Mouse (Mus musculus) bone marrow macrophage, adult 2 months (primary cell): ENCODE data around the gene Ctsa. TPM values are rescaled to one million over a fixed set of nuclear protein-coding genes. Genes with fewer than 3 reads are reported as not detected.
"Not testable (repeated sequence)": the region's sequence is repeated elsewhere in the genome, so short reads cannot be mapped to it uniquely, and the experiment has no call there.

Experiments
- H3K27ac ChIP-seq: 2 replicates; pipeline ENCODE4 v1.5.1; 2012; ENCODE audit warnings: low read depth, low read length; ENCODE audit not compliant: insufficient read depth
- H3K4me1 ChIP-seq: 2 replicates; pipeline ENCODE4 v1.6.1; 2012; ENCODE audit warnings: low read length; ENCODE audit not compliant: control insufficient read depth, insufficient read depth
- H3K4me3 ChIP-seq: 2 replicates; pipeline ENCODE4 v1.5.1; 2012; ENCODE audit warnings: mild to moderate bottlenecking, low read length, moderate library complexity; ENCODE audit not compliant: insufficient read depth
- CTCF ChIP-seq: IDR thresholded peaks from 2 replicates; pipeline ENCODE4 v1.5.1; 2012; ENCODE audit warnings: low read depth, mild to moderate bottlenecking, low read length, moderate library complexity
- POLR2A ChIP-seq: IDR thresholded peaks from 2 replicates; pipeline ENCODE4 v1.6.1; 2012; ENCODE audit warnings: mild to moderate bottlenecking, low read depth, low read length, borderline replicate concordance
- polyA plus RNA-seq: library from polyadenylated mRNA; stranded (reverse); fragments of >200 nt; gene quantifications from 2 replicates; pipeline ENCODE4 v1.2.4, GENCODE M21; 2012; ENCODE audit not compliant: missing spikeins, insufficient read depth, insufficient read length

The Ctsa gene
- polyA plus RNA-seq, 1 experiment, result 760 TPM

DNA sequence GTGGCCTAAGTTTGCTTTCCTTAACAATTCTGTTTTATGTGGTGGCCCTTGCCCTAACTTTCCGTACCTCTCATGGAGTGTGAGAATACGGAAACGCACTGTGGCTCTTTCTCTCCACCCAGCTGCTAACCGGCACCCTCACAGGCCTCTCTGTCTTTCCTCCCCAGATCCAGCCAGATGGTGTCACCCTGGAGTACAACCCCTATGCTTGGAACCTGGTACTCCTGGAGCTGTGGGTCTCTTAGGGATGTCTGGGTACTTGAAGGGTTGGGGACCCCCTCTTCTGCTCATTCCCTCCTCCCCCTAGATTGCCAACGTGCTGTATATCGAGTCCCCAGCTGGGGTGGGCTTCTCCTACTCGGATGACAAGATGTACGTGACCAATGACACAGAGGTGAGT, 1.9 kb downstream of the Ctsa start:
- Histone ChIP-seq H3K27ac (peak overlapping the region; percentile 98), H3K4me3 (peak overlapping the region; percentile 90), H3K4me1 (peaks cover 9% of the 10 kb centered on the region)
- TF ChIP-seq CTCF, result no peak
- TF ChIP-seq POLR2A, result 0 out of 2 replicates have a peak, but pooled peaks have one; percentile 23

DNA sequence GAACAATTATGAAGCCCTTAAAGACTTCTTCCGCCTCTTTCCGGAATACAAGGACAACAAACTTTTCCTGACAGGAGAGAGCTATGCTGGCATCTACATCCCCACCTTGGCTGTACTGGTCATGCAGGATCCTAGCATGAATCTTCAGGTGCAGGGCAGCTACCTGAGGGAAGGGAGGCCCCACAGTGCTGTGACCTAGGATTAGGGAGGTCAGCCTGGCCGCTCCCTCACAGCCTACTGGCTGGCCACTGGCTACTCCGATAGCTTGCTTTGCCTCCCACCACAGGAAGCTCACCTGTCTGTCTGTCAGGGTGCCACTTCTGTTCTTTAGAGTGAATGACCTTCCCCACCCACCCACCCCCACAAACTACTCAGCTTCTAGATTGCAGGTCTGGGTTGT, 2.5 kb downstream of the Ctsa start:
- no peak for TF ChIP-seq CTCF
- no peak for TF ChIP-seq POLR2A
- peaks cover 9% of the 10 kb centered on the region for H3K4me1 ChIP-seq
- H3K4me3 ChIP-seq, result peak overlapping the region; percentile 90
- H3K27ac ChIP-seq, result peak overlapping the region; percentile 98

DNA sequence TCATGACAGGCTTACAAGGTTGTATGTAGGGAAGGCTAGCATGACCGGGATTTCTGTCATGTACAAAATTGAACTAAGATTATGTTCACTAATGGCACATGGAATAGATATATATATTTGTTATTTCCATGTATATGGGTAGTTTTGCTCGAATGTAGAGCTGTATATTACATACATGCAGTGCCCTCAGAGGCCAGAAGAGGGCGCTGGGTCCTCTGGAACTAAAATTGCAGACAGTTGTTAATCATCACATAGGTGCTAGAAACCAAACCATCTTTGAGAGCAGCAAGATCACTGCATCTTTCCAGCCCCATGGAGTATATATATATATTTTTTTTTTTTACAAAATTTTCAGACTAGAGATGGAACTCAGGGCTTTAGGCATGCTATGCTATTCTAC, 13.1 kb downstream of the Ctsa start:
- TF ChIP-seq POLR2A (no peak), CTCF (no peak)
- Histone ChIP-seq H3K27ac (no peak overlapping the region), H3K4me3 (no peak overlapping the region), H3K4me1 (no peaks in the 10 kb centered on the region)

DNA sequence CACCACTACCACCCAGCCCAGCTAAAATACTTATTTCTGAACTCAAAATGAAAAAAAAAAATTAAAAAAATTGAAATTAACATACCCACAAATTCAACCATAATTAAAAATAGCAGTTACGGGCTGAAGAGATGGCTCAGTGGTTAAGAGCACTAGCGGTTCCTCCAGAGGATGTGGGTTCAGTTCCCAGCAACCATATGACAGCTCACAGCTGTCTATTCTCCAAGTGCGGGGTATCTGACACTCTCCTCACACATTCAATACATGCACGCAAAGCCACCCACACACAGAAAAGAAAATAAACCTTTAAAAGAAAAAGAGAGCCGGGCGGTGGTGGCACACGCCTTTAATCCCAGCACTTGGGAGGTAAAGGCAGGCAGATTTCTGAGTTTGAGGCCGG, 17.4 kb downstream of the Ctsa start:
- Histone ChIP-seq H3K4me3 (no peak overlapping the region), H3K4me1 (peaks cover 9% of the 10 kb centered on the region), H3K27ac (no peak overlapping the region)
- no peak for TF ChIP-seq CTCF
- TF ChIP-seq POLR2A, result no peak

DNA sequence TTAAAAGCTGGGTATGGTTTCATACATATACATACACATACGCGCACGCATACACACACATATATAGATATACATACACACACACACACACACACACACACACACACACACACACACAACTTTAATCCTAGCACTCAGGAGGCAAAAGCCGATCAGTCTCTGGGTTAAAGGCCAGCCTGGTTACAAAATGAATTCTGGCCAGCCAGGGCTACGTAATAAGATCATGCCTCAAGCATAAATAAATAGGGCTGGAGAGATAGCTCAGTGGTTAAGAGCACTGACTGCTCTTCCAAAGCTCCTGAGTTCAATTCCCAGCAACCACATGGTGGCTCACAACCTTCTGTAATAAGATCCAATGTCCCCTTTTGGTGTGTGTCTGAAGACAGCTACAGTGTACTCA, 22.9 kb downstream of the Ctsa start:
- Histone ChIP-seq H3K4me1 (peaks cover 33% of the 10 kb centered on the region), H3K4me3 (peak overlapping the region; percentile 70)
- not testable (repeated sequence) for H3K27ac ChIP-seq

DNA sequence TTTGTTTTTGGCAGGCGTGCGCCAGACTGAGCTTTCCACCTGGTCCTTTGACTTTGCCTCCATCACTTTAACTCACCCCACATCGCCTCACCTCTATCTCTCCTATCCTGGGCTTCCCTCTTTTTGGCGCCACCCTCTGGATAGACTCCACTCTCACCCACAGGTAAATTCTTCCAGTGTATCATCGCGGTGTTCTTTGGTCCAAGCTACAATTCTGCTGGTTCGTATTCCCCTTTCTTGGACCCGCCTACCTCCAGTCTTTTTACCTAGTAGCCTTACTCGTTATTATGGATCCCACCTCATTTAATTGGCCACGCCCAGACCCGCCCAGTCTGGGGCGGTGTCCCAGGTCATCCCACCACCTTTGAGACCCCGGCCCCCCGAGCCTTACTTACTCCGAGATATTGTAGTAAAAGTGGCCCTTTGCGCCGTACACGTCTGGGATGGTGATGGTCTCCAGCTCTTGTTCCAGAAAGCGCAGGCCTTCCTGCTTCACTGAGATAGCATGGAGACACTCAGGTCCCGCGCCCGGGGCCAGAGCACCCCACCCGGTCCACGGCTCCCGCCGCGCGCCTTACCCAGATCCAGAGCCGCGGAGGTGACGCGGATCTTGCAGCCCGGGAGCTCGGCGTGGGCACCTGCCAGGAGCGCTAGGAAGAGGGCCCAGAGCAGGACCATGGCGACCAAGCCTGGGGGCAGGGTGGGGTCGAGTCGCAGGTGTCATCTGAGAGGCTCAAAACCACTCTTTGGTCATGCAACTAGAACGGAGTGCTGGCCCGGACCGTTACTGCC, 23.8 kb downstream of the Ctsa start:
- peaks cover 43% of the 10 kb centered on the region for H3K4me1 ChIP-seq
- H3K4me3 ChIP-seq, result peak overlapping the region; percentile 70
- peak overlapping the region; percentile 97 for H3K27ac ChIP-seq
- 0 out of 2 replicates have a peak, but pooled peaks have one; percentile 5 for TF ChIP-seq CTCF
- no peak for TF ChIP-seq POLR2A

DNA sequence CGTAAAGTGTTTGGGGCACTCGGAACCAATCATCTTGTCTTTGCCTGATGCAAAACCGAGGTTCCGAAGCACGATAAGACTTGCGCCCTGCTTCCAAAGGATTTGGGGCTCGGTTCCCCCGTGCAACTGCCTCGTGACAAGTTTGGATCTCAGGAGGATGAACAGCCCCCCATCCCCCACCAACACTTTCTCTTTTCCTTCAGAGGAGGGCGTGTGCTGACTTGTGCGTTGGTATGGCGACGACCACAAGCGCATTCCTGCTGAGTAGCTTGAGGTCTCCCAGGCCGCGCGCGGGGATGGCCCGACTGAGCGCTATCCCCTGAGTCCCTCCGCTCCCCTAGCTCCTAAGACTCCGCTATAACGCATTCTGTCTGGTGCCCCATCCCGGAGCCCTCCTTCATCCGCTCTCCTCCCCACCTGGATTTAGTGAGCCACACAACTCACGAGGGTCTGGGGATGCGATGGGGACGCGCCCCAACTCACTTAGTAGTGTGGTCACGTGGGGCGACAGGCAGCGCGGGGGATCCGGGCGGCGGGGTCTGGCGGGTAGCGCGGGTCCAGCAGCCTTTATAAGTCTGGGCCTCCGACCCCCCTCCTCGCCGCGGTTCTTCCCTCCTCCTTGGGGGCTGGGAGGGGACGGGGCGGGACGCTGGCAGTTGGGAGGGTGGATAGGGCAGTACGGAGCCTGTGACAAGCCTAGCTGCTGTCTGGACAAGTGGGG, 24.6 kb downstream of the Ctsa start, which contains the start of gene Pltp:
Gene Pltp, minus strand, starts transcription at position 611 of the 721 bp plus-strand sequence.
- peak within 1 kb of the TSS; percentile 70 for H3K4me3 ChIP-seq
- TF ChIP-seq CTCF (no peak), POLR2A (no peak)
- H3K4me1 ChIP-seq, result peaks cover 48% of the 10 kb centered on the region
- peak within 1 kb of the TSS; percentile 97 for H3K27ac ChIP-seq

DNA sequence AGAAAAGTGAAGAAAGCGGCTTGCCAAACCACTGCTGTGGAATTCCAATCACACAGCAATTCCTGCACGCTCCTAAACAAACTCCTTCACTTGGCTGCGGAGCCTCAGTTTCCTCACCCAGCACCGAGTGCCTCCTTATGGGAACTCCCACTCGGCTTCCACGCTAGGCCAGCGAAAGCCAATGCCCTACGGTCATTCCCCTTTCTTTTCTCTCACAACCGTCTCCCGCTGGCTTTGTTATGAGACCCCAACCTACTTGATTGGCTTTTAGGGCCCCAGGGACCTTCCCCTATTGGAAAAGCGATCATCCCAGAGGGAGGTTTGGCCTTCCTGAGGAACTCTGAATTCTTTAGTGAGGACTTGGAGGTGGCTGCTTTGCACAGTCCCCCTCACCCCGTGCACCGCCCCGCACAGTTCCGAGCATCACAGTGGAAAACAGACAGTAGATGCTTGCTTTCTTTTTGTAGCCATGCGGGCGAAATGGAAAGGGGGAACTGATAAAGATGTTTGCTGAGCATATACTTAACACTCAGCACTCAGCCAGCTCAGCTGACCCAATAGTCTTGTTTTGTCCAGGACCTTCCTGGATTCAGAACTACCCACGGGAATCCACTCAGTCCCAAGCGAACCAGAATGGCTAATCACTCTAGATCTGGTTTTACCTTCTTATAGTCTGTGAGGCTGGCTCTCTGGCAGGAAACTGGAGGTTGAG, 25.3 kb downstream of the Ctsa start:
- H3K4me3 ChIP-seq, result peak overlapping the region; percentile 70
- TF ChIP-seq CTCF (no peak), POLR2A (no peak)
- peak overlapping the region; percentile 97 for H3K27ac ChIP-seq
- peaks cover 52% of the 10 kb centered on the region for H3K4me1 ChIP-seq

DNA sequence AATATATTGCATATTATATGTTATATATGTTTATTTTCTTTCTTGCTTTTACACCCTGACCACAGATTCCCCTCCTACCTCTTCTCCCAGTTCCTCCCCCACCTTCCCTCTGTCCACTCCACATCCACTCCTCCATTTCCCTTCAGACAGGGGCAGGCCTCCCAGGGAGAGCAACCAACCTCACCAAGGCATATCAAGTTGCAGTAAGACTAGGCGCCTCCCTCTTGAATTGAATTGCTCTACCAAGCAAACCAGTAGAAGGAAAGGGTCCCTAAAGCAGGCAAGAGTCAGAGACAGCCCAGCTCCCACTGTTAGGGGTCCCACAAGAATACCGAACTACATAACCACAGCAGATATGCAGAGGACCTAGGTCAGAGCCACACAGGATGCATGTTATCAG, 26.5 kb downstream of the Ctsa start:
- H3K27ac ChIP-seq, result peak overlapping the region; percentile 18
- no peak for TF ChIP-seq POLR2A
- no peak for TF ChIP-seq CTCF
- H3K4me3 ChIP-seq, result no peak overlapping the region
- peaks cover 60% of the 10 kb centered on the region for H3K4me1 ChIP-seq

DNA sequence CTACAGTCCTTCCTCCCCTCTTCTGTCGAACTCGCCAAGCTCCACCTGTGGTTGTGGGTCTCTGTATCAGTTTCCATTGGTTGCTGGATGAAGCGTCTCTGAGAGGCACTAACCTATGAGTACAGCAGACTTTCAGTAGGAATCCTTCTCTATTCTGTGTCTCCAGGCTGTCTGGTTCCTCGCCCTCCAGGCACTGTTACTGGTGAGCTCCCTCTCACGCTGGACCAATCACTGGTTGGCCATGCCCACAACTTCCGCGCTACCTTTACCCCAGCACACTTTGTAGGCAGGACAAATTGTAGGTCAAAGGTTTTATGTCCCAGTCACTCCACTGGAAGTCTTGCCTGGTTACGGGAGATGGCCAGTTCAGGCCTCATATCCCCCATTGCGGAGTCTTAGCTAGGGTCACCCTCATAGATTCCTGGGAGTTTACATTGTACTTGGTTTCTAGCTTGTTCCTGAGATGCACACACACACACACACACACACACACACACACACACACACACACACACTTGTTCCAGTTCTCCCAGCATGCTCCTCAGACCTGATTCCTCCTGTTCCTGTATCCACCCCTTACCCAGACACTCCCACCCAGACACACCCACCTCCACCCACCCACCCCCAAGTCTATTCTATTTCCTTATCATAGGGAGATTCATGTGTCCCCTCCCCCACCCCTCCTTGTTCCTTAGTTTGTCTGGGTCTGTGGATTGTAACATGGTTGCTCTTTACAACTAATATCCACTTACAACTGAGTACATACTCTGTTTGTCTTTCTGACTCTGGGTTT, 27.2 kb downstream of the Ctsa start:
- peak overlapping the region; percentile 18 for H3K27ac ChIP-seq
- peaks cover 60% of the 10 kb centered on the region for H3K4me1 ChIP-seq
- TF ChIP-seq POLR2A (no peak), CTCF (no peak)
- no peak overlapping the region for H3K4me3 ChIP-seq
